Mouse (Mus musculus): ENCODE measurements around the gene Iqsec3.
A peak's percentile ranks its signal among the peaks of the same experiment; 100 is the strongest.

The Iqsec3 gene

DNA sequence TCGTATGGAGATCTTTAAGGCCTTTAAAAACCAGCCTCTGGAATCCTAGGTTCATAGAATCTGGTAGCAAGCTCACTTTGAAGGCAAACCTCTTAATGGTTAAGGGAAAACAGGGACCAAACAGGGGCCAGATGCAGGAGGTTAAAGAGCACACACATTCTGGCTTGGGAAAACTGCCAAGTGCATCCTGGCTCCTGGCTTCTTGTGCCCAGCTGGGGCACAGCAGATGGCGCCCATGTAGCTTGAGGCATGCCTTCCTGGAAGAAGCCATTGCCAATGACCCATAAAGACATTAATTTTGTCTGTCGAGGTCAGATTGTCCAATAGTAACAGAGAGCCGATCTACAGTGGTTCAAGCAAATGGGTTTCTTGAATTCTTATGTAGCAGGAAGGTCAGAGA lies 109.5 kb downstream of the Iqsec3 start:
- no peak for DNase-seq (ENCODE audit: low spot score)

DNA sequence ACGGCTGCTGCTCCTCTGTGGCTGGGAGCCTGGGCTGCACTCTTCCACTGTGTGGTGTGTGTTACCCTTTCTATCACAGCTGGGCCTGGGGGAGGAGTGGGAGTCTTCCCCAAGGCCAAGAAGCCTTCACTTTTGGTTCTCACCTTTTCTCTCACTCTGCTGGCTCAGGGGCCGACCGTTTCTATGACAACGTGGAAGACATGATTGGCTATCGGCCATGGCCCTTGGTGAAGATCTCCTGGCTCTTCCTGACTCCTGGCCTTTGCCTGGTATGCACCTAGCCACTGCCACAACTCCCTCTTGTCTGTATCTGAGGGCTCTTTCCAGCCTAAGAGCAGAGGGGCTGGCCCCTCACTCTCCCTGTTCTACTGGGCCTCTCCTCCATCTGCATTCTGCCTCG lies 110.4 kb downstream of the Iqsec3 start:
- DNase-seq (ENCODE audit: low spot score): no peak

DNA sequence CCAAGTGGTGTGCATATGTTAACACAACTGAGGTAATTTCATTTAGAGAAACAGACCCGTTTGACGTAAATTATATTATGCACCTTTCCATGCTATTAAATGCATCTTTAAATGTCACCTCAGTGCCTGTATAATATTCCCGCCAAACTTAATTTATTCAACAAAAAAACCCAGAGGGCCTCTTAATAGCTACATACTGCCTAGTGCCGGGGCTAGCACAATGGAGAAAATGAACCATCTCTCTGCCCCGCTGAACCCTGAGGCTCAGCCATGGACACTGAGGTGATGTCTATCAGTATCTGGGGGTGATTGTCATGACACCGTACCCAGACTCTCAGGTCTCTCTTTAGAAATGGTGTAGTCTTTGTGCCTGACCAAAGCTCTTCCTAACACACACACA lies 116.2 kb downstream of the Iqsec3 start:
- DNase-seq (ENCODE audit: low spot score): no peak

DNA sequence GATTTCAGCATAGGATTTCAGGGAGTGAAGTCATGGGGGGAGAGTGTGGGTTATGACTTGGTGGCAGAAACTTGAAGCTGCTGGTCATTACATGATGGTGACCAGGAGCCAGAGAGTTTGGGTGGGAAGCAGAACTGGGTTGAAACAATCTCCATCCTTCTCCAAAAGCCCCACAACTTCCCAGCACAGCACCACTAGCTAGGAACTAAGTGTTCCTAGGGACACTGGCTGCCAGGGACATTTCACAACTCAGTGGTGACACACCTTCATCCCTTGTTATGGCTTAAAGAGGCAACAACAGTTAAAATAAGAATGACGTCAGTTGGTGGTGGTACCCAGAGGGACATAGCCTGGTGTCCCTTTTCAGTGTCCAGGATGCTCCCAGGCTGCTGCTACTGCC lies 117.4 kb downstream of the Iqsec3 start:
- no peak for DNase-seq (ENCODE audit: low spot score)

DNA sequence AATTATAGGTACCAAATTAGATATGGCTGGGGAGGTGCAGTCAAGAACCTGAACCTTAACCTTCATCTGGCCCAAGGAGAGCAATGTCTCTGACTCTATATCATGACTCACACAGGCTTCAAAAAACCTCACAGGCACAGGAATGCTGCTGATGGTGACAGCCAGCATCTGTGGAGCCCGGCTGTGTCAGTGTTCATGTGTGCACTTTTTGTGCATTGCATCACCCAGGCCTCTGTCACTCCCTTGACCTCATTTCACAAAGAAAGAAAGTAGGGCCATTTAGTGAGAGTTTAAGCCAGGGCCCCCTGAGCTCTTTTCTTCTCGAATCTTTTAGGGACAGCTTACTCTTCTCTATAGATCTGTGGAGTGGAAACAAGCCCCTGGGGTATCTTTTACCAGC lies 121.2 kb downstream of the Iqsec3 start:
- no peak for DNase-seq (ENCODE audit: low spot score)

DNA sequence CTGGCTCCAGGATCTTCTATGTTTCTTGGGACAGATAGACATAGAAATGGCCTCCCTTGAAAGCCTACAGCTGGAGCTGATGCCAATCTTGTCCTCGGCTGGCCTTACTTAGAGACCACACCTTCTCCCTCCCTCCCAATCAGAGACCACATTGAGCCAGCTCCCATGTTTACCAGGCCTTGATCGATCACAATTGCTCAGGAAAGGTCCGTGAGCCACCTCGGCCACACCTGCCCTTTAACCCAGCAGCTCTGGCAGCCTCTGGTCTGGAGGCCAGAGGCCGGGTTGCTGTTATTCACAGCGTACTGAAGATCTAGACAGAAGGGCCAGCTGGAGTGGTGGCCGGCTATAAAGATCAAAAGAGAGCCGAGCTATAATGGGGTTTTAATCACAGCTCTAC lies 127.0 kb downstream of the Iqsec3 start:
- no peak for DNase-seq (ENCODE audit: low spot score)

DNA sequence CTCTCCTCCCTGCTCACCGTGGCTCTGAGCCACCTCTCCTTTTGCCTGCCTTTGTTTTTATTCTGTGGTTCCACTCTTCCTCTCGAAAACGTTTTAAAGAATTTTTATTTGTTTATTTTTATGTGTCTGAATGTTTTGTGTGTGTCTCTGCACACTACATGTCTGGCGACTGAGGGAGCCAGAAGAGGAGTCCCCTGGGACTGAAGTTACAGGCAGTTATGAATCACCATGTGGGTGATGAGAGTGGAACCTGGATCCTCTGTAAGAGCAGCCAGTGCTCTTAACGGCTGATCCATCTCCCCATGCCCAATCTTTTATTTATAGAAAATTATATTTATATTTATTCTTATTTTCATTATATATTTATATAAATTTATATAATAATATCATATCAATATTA lies 129.1 kb downstream of the Iqsec3 start:
- DNase-seq (ENCODE audit: low spot score): no peak

DNA sequence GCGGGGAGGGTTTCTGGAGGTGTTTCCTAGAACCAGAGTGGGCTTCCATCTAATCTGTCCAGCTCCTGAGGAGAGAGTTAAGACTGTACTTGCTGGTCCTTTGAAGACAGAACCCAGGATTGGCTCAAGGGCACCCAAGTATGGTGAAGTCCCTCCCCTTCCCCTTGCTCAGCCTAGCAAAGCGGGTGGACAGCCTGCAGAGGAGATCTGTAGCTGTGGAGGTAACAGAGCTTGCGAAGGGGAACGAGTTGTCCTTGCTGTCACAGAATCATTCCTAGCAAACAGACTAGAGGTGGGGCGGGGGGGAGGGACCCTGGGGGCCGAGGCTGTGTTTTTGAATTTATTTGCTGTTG lies 129.7 kb downstream of the Iqsec3 start:
- no peak for DNase-seq (ENCODE audit: low spot score)

DNA sequence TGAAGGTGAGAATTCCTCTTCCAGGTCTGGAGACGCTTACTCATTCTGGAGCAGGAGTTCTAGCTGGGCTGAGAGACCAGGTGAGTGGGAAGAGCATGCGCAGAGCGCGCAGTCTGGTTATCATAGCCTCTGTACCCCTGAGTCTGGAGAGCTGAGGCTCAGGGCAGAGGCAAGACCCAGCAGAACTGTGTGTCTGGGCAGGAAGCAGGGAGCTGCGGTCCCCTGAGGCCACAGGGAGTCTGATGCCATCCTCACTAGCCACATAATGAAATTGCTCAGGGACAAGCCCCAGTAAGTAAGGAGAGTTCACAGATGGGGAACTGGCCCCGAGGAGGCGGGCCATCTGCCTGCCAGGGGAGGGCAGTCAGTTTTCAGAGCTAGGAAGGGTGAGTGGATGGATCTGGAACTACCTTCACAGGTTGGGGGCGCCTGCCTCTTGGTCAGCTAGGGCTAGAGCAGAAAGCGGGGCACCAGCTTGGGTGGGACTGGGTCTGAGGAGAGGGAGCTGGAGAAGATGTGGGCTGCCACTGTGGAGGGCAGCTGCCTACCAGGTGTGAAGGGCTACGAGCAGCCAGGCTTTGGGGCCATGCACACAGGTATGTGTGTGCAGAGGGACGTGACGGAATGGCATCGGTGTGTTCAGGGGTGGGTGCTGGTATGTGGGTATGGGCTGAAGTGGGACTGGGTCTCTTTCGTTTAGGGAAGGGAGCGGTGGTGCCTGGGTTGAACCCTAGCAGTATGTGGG lies 130.3 kb downstream of the Iqsec3 start, which contains the start of gene Slc6a12:
Gene Slc6a12 (plus strand): TSS at position 51 of the 745 bp plus-strand sequence.
- DNase-seq (ENCODE audit: low spot score): no peak

DNA sequence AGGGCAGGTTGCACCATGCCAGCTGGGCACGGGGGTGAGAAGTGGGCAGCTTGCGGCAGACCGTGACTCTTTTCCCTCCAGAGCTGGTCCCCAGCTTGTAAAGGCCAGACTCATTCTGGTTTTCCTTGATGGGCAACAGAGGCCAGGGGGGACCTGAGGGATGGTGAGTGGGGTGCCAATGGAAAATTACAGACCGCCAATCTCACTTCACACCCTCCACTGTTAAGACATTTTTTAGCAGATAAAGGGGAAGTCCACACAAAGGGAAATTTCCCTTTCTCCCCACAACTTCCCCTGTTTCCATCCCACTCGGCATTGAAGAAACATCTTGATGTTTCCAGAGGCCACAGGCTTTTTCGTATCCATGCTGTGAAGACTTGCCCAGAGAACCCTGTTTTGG lies 131.8 kb downstream of the Iqsec3 start:
- no peak for DNase-seq (ENCODE audit: low spot score)

DNA sequence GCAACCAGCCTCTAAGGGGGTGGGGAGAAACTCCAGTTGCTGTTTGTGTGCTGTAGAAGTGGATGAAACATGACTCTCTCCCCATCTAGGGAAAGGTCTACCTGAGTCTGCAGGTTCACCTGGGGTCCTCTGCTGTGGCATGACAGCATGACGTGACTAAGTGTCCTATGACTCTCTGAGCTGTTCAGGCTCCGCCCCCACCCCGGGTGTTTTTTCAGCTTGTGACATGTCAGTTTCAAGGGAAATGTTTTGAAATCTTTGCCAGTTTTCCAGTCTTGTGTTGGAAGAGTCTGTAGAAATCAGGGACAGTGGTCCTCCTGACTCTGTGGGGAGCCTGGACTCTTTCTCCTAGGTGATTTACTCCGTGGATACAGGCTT lies 135.0 kb downstream of the Iqsec3 start:
- no peak for DNase-seq (ENCODE audit: low spot score)

DNA sequence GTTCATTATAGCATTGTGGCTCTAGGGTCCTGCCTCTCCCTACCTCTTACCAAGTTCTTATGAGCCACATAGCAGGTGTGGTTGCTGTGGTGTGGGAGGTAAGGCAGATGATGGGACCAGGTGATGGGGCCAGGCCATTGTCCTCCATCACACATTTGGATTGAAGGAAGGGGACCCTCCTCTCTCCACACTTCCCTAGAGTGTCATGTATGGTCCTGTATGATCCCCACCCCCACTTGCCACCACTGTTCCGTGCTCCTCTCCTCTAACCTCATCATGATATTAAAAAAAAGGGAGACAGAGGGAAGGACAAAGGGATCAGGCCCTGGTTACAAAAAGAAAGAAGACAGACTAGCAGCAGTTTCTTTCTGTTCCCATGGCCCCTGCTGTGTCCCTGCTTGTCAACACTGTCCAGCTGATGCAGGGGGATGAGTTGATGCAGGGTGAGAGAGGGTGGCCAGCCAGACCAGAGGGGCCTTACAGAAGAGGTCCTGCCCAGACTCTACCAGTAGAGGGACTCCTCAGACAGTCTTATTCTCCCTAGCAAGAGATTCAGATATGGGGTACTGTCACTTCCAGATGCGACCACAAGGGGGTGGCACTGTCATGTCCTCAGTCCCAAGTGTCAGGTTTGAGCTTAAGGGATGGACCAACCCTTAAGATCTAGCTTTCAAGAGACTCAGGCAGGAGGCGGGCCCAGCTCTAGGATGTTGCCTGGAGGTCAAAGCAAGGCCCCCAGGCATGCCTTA lies 135.5 kb downstream of the Iqsec3 start:
- peak; percentile 68 for DNase-seq (ENCODE audit: low spot score)

DNA sequence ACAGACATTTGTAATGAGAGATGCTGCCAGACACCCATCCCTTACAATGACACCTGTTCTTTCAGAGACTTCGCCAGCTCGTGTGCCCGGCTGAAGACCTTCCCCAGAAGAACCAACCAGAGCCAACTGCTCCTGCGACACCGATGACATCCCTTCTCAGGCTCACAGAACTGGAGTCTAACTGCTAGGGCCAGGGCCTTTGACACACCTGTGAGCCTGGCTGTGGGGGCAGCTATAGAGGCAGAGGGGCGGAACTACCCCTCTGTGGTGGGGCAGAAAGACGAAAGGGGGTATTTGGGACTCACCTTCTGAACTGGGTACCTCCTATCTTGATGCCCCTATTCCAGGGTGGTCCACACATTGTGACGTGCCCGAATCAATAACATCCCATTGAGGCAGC lies 136.2 kb downstream of the Iqsec3 start:
- no peak for DNase-seq (ENCODE audit: low spot score)

DNA sequence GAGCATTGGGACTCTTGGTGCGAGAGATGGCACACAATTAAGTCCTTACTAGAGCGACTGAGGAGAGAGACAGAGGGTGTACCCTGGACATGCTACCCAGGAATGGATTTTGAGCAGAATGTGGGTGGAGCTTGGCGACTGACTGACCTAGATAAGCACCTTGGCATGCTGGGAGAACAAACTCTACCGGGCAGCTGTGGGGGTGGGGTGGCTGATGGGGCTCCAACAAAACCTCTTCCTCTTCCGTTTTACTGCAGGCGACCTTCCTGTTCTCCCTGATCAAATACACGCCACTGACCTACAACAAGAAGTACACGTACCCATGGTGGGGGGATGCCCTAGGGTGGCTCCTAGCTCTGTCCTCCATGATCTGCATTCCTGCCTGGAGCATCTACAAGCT lies 136.9 kb downstream of the Iqsec3 start:
- no peak for DNase-seq (ENCODE audit: low spot score)

DNA sequence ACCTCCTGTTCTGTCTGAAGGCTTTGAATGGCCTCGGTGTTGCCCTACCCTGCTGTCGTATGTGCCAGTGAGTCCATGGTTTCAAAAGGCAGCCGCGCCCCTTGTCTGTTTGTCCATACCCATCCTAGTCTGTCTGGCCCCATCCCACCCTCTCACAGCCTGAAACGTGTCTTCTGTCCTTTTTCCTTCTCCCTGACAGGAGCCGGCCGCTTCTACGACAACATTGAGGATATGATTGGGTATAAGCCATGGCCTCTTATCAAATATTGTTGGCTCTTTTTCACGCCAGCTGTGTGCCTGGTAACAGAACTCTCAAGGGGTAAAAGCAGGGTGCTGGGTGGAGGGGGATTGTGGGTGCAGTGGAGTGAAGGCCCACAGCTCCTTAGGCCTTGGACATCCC lies 137.6 kb downstream of the Iqsec3 start:
- no peak for DNase-seq (ENCODE audit: low spot score)

DNA sequence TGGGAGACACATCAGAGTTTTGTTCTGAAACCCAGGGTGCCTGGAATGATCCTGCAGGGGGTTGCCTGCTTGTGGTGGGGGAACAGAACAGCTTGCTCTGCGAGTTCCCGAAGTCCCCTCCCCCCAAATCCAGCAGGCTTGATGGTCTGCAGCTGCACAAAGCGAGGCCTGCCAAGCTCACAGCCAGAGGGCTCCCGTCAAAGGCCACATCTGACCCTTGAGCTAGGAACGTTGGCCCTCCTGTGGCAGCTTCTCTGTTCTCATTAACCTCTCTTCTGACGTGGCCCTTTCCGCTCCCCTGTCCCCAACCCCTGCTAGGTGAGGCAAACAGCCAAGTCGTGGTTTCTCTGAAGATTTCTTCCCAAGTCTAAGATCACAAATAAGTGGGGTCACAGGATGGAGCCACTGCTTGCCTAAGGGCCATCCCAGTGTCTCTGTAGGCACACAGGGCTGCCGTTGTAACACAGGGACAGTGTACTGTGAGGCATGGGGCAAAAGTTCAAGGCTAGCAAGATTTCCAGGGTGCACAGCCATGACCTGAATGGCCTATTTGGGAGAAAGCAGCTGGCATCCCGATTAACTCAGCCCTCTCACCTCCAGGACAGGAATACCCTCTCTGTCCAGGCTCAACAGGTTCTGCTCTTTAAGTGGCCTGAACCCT lies 143.5 kb downstream of the Iqsec3 start:
- DNase-seq (ENCODE audit: low spot score): no peak

DNA sequence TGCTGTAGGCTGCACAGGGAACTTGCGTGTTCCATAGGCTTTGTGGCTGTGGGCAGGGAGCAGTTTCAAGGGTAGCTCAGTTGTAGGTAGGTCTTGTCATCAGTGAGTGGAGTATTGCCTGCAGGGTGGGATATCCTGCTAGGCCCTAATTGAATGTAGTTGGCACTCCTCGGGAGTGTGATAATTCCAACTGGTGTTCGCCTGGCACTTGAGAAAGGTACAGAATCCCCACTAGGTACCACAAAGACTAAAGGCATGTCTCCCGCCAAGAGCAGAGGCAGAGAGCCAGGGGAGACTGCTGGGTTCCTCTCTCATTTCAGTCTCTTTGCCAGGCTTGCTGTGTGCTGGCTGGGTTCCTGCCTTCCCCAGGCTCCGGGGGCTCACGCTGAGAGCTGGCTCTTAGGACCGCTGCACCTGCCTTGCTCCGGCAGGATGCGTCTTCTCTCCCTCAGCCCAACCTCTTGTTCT lies 145.0 kb downstream of the Iqsec3 start:
- DNase-seq (ENCODE audit: low spot score): no peak

DNA sequence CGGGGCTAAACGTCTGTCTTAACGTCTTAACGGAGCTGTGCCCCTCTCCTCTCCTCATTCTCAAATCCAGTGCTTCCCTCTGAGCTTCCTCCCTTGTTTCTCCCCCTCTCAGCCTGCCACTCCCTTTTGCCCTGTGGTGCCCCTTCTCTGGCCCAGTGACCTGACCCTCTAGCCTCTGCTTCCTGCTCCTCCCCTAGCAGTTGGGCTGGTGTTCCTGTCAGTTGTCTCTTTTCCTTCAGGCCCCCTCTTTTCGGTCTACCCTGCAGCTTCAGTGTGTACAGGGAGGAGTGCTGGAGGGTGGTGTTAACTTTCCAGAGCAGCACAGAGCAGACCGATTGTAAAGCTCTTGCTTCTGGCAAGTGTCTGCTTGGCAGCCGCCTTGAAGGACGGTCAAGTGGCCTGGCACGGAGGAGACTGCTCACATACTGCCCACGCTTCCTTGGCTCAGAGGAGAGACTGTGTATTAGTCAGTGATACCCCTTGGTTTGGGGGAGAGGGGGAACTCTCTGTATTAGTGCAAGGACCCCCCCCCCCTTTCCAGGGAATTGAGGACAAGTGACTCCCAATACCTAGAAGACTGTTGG lies 146.9 kb downstream of the Iqsec3 start:
- DNase-seq (ENCODE audit: low spot score): no peak

DNA sequence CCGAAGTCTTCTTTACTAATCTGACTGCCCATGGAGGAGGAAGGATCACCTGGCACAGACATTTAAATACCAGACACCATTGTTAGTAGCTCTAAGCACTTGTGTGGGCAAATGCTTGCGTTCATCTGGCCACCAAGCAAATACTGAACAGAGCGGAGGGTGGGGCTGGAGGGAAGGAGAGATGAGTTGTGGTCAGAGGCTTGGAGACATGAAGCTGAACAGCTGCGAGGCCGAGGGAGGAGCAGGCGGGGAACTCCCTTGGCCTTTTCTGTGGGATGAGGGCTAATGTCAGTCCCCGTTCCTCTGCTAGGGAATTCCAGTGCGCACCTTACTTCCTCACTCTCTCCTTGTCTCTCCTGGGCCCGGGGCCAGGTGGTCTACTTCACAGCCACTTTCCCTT lies 147.7 kb downstream of the Iqsec3 start:
- no peak for DNase-seq (ENCODE audit: low spot score)

DNA sequence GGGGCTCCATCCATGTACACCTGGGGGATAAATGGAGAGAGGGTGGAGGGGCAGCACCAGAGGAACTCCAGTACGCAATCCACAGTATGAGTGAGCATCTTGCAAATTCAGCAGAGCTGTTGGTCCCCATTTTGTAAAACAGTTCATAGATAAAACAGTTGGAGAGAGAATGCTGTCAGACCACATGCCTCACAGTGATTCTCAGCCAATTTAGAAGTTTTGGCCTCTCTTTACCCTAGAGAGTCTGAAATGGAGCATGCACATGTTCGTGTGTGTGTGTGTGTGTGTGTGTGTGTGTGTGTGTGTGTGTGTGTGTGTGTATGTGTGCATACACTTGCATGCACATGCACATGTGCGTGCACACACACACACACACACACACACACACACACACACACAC lies 148.2 kb downstream of the Iqsec3 start:
- no peak for DNase-seq (ENCODE audit: low spot score)
